Mouse (Mus musculus) embryonic facial prominence, embryonic 10.5 days (tissue): Measurements from ENCODE around the gene Thrb. TPM values are rescaled to one million over a fixed set of nuclear protein-coding genes. Genes with fewer than 3 reads are reported as not detected.

ENCODE experiments used
- DNase-seq: peaks from one replicate; pipeline ENCODE4 v3.0.0-alpha.2; 2017; ENCODE audit warnings: low spot score
- H3K27ac ChIP-seq: fragments of 300-500 bp; sonication (generic); replicated peaks from 2 replicates; pipeline ENCODE4 v1.5.1; 2016; ENCODE audit warnings: mild to moderate bottlenecking
- H3K27me3 ChIP-seq: fragments of 300-500 bp; sonication (generic); replicated peaks from 2 replicates; pipeline ENCODE4 v1.6.1; 2016; ENCODE audit warnings: low read depth, mild to moderate bottlenecking; ENCODE audit not compliant: poor library complexity, severe bottlenecking
- H3K36me3 ChIP-seq: fragments of 300-500 bp; sonication (generic); replicated peaks from 2 replicates; pipeline ENCODE4 v1.6.1; 2016; ENCODE audit warnings: mild to moderate bottlenecking, moderate library complexity
- H3K4me1 ChIP-seq: fragments of 300-500 bp; sonication (generic); 2 replicates; pipeline ENCODE4 v1.6.1; 2016
- H3K4me3 ChIP-seq: fragments of 300-500 bp; sonication (generic); 2 replicates; pipeline ENCODE4 v1.5.1; 2016; ENCODE audit warnings: mild to moderate bottlenecking, moderate library complexity
- H3K9me3 ChIP-seq: fragments of 300-500 bp; sonication (generic); 2 replicates; pipeline ENCODE4 v1.6.1; 2016; ENCODE audit warnings: mild to moderate bottlenecking
- WGBS: fragments of 180-500 bp; shearing (Covaris S2); methylation state at CpG from one replicate; pipeline ENCODE4 v1.1.7; 2016; 5-methylcytosine and 5-hydroxymethylcytosine counted together
- polyA plus RNA-seq: library from polyadenylated mRNA; unstranded; fragments of >200 nt; fragmentation: Nextera tagmentation; extraction: Ambion mirVana; gene quantifications from 2 replicates; pipeline ENCODE4 v1.2.1, GENCODE M21; 2016

The Thrb gene
- polyA plus RNA-seq, 1 experiment from 2014 or later = 1.5 TPM

- DNase-seq = no peak
- WGBS = 69% methylated on average over 2 of the region's 2 CpGs
- H3K9me3 ChIP-seq = no peaks in the 10 kb centered on the region
These were observed 341.8 kb downstream of the Thrb start for GRCm38 (mm10) chr14:18001886-18002285.

DNA sequence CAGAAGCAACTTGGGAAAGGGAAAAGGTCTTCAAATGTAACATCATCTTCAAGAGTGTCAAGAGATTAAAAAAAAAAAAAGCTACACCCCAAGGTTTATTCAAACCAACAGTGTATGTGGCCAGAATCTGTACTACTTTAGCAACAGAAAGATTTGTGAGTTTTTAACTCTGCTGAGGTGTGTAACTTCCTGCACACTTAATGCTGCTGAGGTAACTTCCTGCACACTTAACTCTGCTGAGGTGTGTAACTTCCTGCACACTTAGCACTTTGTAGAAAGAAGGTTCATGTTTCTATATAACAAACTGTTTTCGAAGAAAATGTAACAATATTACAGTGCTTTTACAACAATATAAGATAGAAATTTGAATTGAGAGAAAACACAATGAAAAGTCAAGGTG, 343.6 kb downstream of the Thrb start:
- WGBS = 90% methylated on average over 1 of the region's 1 CpGs
- no peaks in the 10 kb centered on the region for H3K9me3 ChIP-seq
- H3K27ac ChIP-seq = no peak overlapping the region
- H3K4me1 ChIP-seq = no peaks in the 10 kb centered on the region
- no peak for DNase-seq
- no peaks in the 10 kb centered on the region for H3K27me3 ChIP-seq
- H3K4me3 ChIP-seq = no peak overlapping the region
- H3K36me3 ChIP-seq = no peaks in the 10 kb centered on the region

More at GRCm38 (mm10) chr14:18001886-18002285, 341.8 kb downstream of the Thrb start:
- no peaks in the 10 kb centered on the region for H3K27me3 ChIP-seq
- no peaks in the 10 kb centered on the region for H3K4me1 ChIP-seq
- no peak overlapping the region for H3K27ac ChIP-seq
- no peak overlapping the region for H3K4me3 ChIP-seq
- no peaks in the 10 kb centered on the region for H3K36me3 ChIP-seq

GRCm38 (mm10) chr14:18008524-18008923, 348.5 kb downstream of the Thrb start:
- no peaks in the 10 kb centered on the region for H3K36me3 ChIP-seq
- no peaks in the 10 kb centered on the region for H3K9me3 ChIP-seq
- no peaks in the 10 kb centered on the region for H3K27me3 ChIP-seq
- no peaks in the 10 kb centered on the region for H3K4me1 ChIP-seq
- WGBS = 86% methylated on average over 3 of the region's 3 CpGs
- DNase-seq = no peak
- no peak overlapping the region for H3K4me3 ChIP-seq
- no peak overlapping the region for H3K27ac ChIP-seq

- Histone ChIP-seq H3K27me3 (no peaks in the 10 kb centered on the region), H3K27ac (no peak overlapping the region), H3K4me1 (no peaks in the 10 kb centered on the region), H3K36me3 (no peaks in the 10 kb centered on the region), H3K9me3 (no peaks in the 10 kb centered on the region), H3K4me3 (no peak overlapping the region)
- WGBS = 90% methylated on average over 5 of the region's 5 CpGs
- no peak for DNase-seq
These were observed 356.5 kb downstream of the Thrb start for GRCm38 (mm10) chr14:18016604-18017003.

- no peak overlapping the region for H3K27ac ChIP-seq
- WGBS = 86% methylated on average over 4 of the region's 4 CpGs
- H3K4me1 ChIP-seq = no peaks in the 10 kb centered on the region
- H3K4me3 ChIP-seq = no peak overlapping the region
- H3K27me3 ChIP-seq = no peaks in the 10 kb centered on the region
- H3K36me3 ChIP-seq = no peaks in the 10 kb centered on the region
- no peak for DNase-seq
- H3K9me3 ChIP-seq = no peaks in the 10 kb centered on the region
These were observed 360.1 kb downstream of the Thrb start for GRCm38 (mm10) chr14:18020128-18020527.

GRCm38 (mm10) chr14:18020636-18021035, 360.6 kb downstream of the Thrb start:
- Histone ChIP-seq H3K27ac (no peak overlapping the region), H3K9me3 (no peaks in the 10 kb centered on the region), H3K4me3 (no peak overlapping the region), H3K36me3 (no peaks in the 10 kb centered on the region), H3K27me3 (no peaks in the 10 kb centered on the region), H3K4me1 (no peaks in the 10 kb centered on the region)
- WGBS = 88% methylated on average over 3 of the region's 3 CpGs
- no peak for DNase-seq

- H3K27me3 ChIP-seq = no peaks in the 10 kb centered on the region
- no peak overlapping the region for H3K4me3 ChIP-seq
- 77% methylated on average over 2 of the region's 2 CpGs for WGBS
- no peaks in the 10 kb centered on the region for H3K4me1 ChIP-seq
- no peak for DNase-seq
- no peak overlapping the region for H3K27ac ChIP-seq
- H3K9me3 ChIP-seq = no peaks in the 10 kb centered on the region
- H3K36me3 ChIP-seq = no peaks in the 10 kb centered on the region
These were observed 361.7 kb downstream of the Thrb start for GRCm38 (mm10) chr14:18021726-18022125.

GRCm38 (mm10) chr14:18022351-18022750, 362.3 kb downstream of the Thrb start:
- H3K27ac ChIP-seq = no peak overlapping the region
- no peak overlapping the region for H3K4me3 ChIP-seq
- H3K4me1 ChIP-seq = no peaks in the 10 kb centered on the region
- no peaks in the 10 kb centered on the region for H3K36me3 ChIP-seq
- no peaks in the 10 kb centered on the region for H3K27me3 ChIP-seq
- H3K9me3 ChIP-seq = no peaks in the 10 kb centered on the region
- DNase-seq = no peak

GRCm38 (mm10) chr14:18027867-18028266, 367.8 kb downstream of the Thrb start:
- Histone ChIP-seq H3K4me3 (no peak overlapping the region), H3K27ac (no peak overlapping the region), H3K27me3 (no peaks in the 10 kb centered on the region), H3K4me1 (no peaks in the 10 kb centered on the region), H3K36me3 (no peaks in the 10 kb centered on the region), H3K9me3 (no peaks in the 10 kb centered on the region)
- no peak for DNase-seq
- 86% methylated on average over 1 of the region's 1 CpGs for WGBS

GRCm38 (mm10) chr14:18029181-18029932, 369.3 kb downstream of the Thrb start:
- 77% methylated on average over 2 of the region's 2 CpGs for WGBS

GRCm38 (mm10) chr14:18031941-18032340, 371.9 kb downstream of the Thrb start:
- no peaks in the 10 kb centered on the region for H3K4me1 ChIP-seq
- no peaks in the 10 kb centered on the region for H3K9me3 ChIP-seq
- H3K36me3 ChIP-seq = no peaks in the 10 kb centered on the region
- 80% methylated on average over 3 of the region's 3 CpGs for whole genome bisulfite sequencing
- no peak overlapping the region for H3K27ac ChIP-seq
- H3K4me3 ChIP-seq = no peak overlapping the region
- no peak for DNase-seq
- H3K27me3 ChIP-seq = no peaks in the 10 kb centered on the region

More at GRCm38 (mm10) chr14:18029181-18029932, 369.3 kb downstream of the Thrb start:
- Histone ChIP-seq H3K4me1 (no peaks in the 10 kb centered on the region), H3K4me3 (no peak overlapping the region), H3K9me3 (no peaks in the 10 kb centered on the region), H3K27ac (no peak overlapping the region), H3K27me3 (no peaks in the 10 kb centered on the region), H3K36me3 (no peaks in the 10 kb centered on the region)
- DNase-seq = no peak

DNA sequence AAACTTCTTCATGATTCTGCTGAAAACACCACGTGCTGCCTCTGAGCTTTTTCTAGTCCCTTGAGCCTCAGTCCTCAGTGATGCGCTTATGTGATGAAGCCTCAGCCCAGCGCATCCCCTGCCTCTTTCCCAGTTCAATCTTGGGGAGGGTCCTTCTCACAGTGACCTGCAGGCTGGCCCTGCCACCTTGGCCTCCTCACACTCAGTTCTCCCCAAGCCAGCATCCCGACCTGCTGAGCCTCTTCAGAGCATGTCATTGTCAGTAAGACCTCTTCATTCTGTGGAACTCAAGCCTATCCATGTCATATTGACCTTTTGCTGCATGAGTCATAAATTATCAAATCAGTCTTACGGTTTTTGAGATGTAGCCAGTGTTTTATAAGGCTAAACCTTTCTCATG, 376.5 kb downstream of the Thrb start:
- 82% methylated on average over 5 of the region's 5 CpGs for whole genome bisulfite sequencing
- no peak for DNase-seq
- H3K4me1 ChIP-seq = no peaks in the 10 kb centered on the region
- H3K4me3 ChIP-seq = no peak overlapping the region
- H3K27me3 ChIP-seq = no peaks in the 10 kb centered on the region
- no peaks in the 10 kb centered on the region for H3K9me3 ChIP-seq
- H3K36me3 ChIP-seq = no peaks in the 10 kb centered on the region
- no peak overlapping the region for H3K27ac ChIP-seq

DNA sequence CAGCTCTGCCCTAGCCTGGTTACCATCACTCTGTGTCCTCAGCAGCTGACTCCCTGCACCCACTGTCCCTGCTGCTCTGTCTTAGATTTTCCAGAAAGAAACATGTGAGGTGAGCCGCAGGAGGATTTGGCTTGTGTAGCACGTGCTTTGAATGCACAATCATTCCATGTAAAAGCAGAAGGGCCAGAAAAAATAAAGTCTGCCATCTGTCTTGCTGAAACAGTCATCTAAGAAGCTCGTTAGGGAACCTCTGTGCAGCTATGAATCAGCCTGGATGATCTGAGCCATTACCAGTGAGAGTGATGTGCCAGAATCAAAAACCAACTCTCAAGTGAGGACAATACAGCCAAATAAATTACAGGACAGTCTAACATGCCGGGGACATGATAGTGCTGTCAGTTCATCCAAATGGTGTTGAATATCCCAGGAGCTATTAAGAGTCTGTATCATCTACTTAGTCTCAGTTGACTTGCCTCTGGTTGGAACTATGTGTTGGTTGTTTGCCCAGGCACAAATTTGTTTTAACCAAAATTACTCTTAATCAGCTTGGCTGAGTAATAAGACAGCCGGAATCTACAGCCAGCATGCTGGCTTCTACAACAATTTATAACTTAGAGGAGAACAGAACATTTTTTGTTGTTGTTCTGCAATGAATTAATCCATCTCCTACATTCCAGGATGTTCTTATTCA, 402.2 kb downstream of the Thrb start:
- Histone ChIP-seq H3K4me3 (no peak overlapping the region), H3K9me3 (no peaks in the 10 kb centered on the region), H3K27ac (no peak overlapping the region), H3K27me3 (no peaks in the 10 kb centered on the region), H3K36me3 (no peaks in the 10 kb centered on the region), H3K4me1 (no peaks in the 10 kb centered on the region)
- 80% methylated on average over 5 of the region's 5 CpGs for WGBS
- DNase-seq = no peak
